Mouse (Mus musculus) midbrain, embryonic 11.5 days (tissue): ENCODE data around the gene Bri3bp. TPM values are rescaled to one million over a fixed set of nuclear protein-coding genes. Genes with fewer than 3 reads are reported as not detected.

Experiments
- ATAC-seq: fragments of 200-750 bp; cut with Nextera tagmentation; 2 replicates; pipeline ENCODE4 v1.8.0; 2017; ENCODE audit warnings: moderate TSS enrichment, moderate library complexity; ENCODE audit not compliant: low FRiP score
- DNase-seq: peaks from one replicate; pipeline ENCODE4 v3.0.0; 2015; ENCODE audit warnings: low spot score; ENCODE audit errors: missing footprints
- H3K27ac ChIP-seq: fragments of 300-500 bp; sonication (generic); 2 replicates; pipeline ENCODE4 v1.5.1; 2014; ENCODE audit warnings: low read depth, low read length
- H3K27me3 ChIP-seq: fragments of 300-500 bp; sonication (generic); 2 replicates; pipeline ENCODE4 v1.6.1; 2014; ENCODE audit warnings: mild to moderate bottlenecking, low read length, moderate library complexity, mixed read lengths; ENCODE audit not compliant: control insufficient read depth, insufficient read depth
- H3K36me3 ChIP-seq: fragments of 300-500 bp; sonication (generic); 2 replicates; pipeline ENCODE4 v1.6.1; 2014; ENCODE audit warnings: mild to moderate bottlenecking, low read length, moderate library complexity, mixed read lengths; ENCODE audit not compliant: control insufficient read depth, insufficient read depth
- H3K4me1 ChIP-seq: fragments of 300-500 bp; sonication (generic); 2 replicates; pipeline ENCODE4 v1.6.1; 2014; ENCODE audit warnings: low read length; ENCODE audit not compliant: control insufficient read depth, insufficient read depth
- H3K4me2 ChIP-seq: fragments of 300-500 bp; sonication (generic); 2 replicates; pipeline ENCODE4 v1.6.1; 2014; ENCODE audit warnings: mild to moderate bottlenecking, moderate library complexity
- H3K4me3 ChIP-seq: fragments of 300-500 bp; sonication (generic); 2 replicates; pipeline ENCODE4 v1.5.1; 2014; ENCODE audit warnings: low read depth, low read length
- H3K9ac ChIP-seq: fragments of 300-500 bp; sonication (generic); 2 replicates; pipeline ENCODE4 v1.6.1; 2014; ENCODE audit warnings: low read length
- H3K9me3 ChIP-seq: fragments of 300-500 bp; sonication (generic); 2 replicates; pipeline ENCODE4 v1.6.1; 2016; ENCODE audit warnings: low read length; ENCODE audit not compliant: control insufficient read depth
- WGBS: fragments of 180-500 bp; shearing (Covaris S2); extraction: QIAGEN DNeasy Blood & Tissue Kit; methylation state at CpG from one replicate; pipeline ENCODE4 v1.1.7; 2014; 5-methylcytosine and 5-hydroxymethylcytosine counted together
- polyA plus RNA-seq: library from polyadenylated mRNA; unstranded; fragments of >200 nt; fragmentation: Nextera tagmentation; extraction: Ambion mirVana; gene quantifications from 2 replicates; pipeline ENCODE4 v1.2.1, GENCODE M21; 2014

Gene Bri3bp
- polyA plus RNA-seq, 1 experiment from 2014 or later: 28.4 TPM

- H3K9me3 ChIP-seq: no peaks in the 10 kb centered on the region
- no peak for DNase-seq
- no peak overlapping the region for H3K4me2 ChIP-seq
- H3K36me3 ChIP-seq: peaks cover 5% of the 10 kb centered on the region; the same call in 1 of the 2 replicates
- 56% methylated on average over 17 of the region's 17 CpGs for WGBS
- no peak overlapping the region for H3K9ac ChIP-seq
- no peaks in the 10 kb centered on the region for H3K27me3 ChIP-seq
- H3K4me3 ChIP-seq: no peak overlapping the region
- no peaks in the 10 kb centered on the region for H3K4me1 ChIP-seq
- no peak overlapping the region for H3K27ac ChIP-seq
- no peak for ATAC-seq
Observed at GRCm38 (mm10) chr5:125492379-125493092, 51.2 kb downstream of the Bri3bp start.

- Histone ChIP-seq H3K9ac (no peak overlapping the region), H3K4me3 (no peak overlapping the region), H3K4me2 (no peak overlapping the region), H3K27ac (no peak overlapping the region), H3K4me1 (no peaks in the 10 kb centered on the region), H3K27me3 (no peaks in the 10 kb centered on the region), H3K9me3 (no peaks in the 10 kb centered on the region), H3K36me3 (peaks cover 5% of the 10 kb centered on the region; the same call in 1 of the 2 replicates)
- ATAC-seq: no peak
- 61% methylated on average over 5 of the region's 5 CpGs for WGBS
- DNase-seq: no peak
Observed at GRCm38 (mm10) chr5:125493093-125493423, 51.7 kb downstream of the Bri3bp start.

- DNase-seq (no peak), ATAC-seq (no peak)
- H3K36me3 ChIP-seq: peaks cover 3% of the 10 kb centered on the region; the same call in 1 of the 2 replicates
- WGBS: 92% methylated on average over 10 of the region's 10 CpGs
- no peaks in the 10 kb centered on the region for H3K9me3 ChIP-seq
- no peak overlapping the region for H3K4me3 ChIP-seq
- no peaks in the 10 kb centered on the region for H3K4me1 ChIP-seq
- no peak overlapping the region for H3K9ac ChIP-seq
- H3K4me2 ChIP-seq: no peak overlapping the region
- H3K27ac ChIP-seq: no peak overlapping the region
- H3K27me3 ChIP-seq: no peaks in the 10 kb centered on the region
Observed at GRCm38 (mm10) chr5:125495655-125496054, 54.3 kb downstream of the Bri3bp start.

GRCm38 (mm10) chr5:125497821-125498600, 56.6 kb downstream of the Bri3bp start:
- 65% methylated on average over 12 of the region's 12 CpGs for WGBS

GRCm38 (mm10) chr5:125501505-125501904, 60.1 kb downstream of the Bri3bp start:
- no peaks in the 10 kb centered on the region for H3K27me3 ChIP-seq
- DNase-seq: no peak
- WGBS: 93% methylated on average over 6 of the region's 6 CpGs
- H3K9me3 ChIP-seq: no peaks in the 10 kb centered on the region
- H3K36me3 ChIP-seq: peaks cover 5% of the 10 kb centered on the region; the same call in 1 of the 2 replicates
- H3K4me2 ChIP-seq: no peak overlapping the region
- no peak overlapping the region for H3K4me3 ChIP-seq
- H3K9ac ChIP-seq: no peak overlapping the region
- ATAC-seq: no peak
- no peak overlapping the region for H3K27ac ChIP-seq
- H3K4me1 ChIP-seq: no peaks in the 10 kb centered on the region

More at GRCm38 (mm10) chr5:125497821-125498600, 56.6 kb downstream of the Bri3bp start:
- no peak overlapping the region for H3K27ac ChIP-seq
- 0 out of 2 replicates have a peak, but pooled peaks cover 3% of the 10 kb centered on the region for H3K36me3 ChIP-seq
- H3K9me3 ChIP-seq: no peaks in the 10 kb centered on the region
- no peak overlapping the region for H3K4me3 ChIP-seq
- H3K4me2 ChIP-seq: no peak overlapping the region
- DNase-seq: peak; percentile 94
- peak; percentile 57; the same call in 1 of the 2 replicates for ATAC-seq
- H3K9ac ChIP-seq: no peak overlapping the region
- no peaks in the 10 kb centered on the region for H3K27me3 ChIP-seq
- H3K4me1 ChIP-seq: no peaks in the 10 kb centered on the region

- no peak overlapping the region for H3K9ac ChIP-seq
- peaks cover 5% of the 10 kb centered on the region; the same call in 1 of the 2 replicates for H3K36me3 ChIP-seq
- no peak overlapping the region for H3K4me3 ChIP-seq
- WGBS: 63% methylated on average over 3 of the region's 3 CpGs
- DNase-seq (no peak), ATAC-seq (no peak)
- H3K27ac ChIP-seq: no peak overlapping the region
- no peaks in the 10 kb centered on the region for H3K4me1 ChIP-seq
- no peaks in the 10 kb centered on the region for H3K9me3 ChIP-seq
- no peak overlapping the region for H3K4me2 ChIP-seq
- no peaks in the 10 kb centered on the region for H3K27me3 ChIP-seq
Observed at GRCm38 (mm10) chr5:125502186-125502585, 60.8 kb downstream of the Bri3bp start.

GRCm38 (mm10) chr5:125503628-125504027, 62.3 kb downstream of the Bri3bp start:
- Histone ChIP-seq H3K27ac (no peak overlapping the region), H3K36me3 (peaks cover 8% of the 10 kb centered on the region; the same call in 1 of the 2 replicates), H3K9me3 (no peaks in the 10 kb centered on the region), H3K4me1 (no peaks in the 10 kb centered on the region), H3K9ac (no peak overlapping the region), H3K4me3 (no peak overlapping the region), H3K4me2 (no peak overlapping the region), H3K27me3 (no peaks in the 10 kb centered on the region)
- DNase-seq (no peak), ATAC-seq (no peak)
- 95% methylated on average over 6 of the region's 6 CpGs for WGBS

GRCm38 (mm10) chr5:125504692-125505091, 63.3 kb downstream of the Bri3bp start:
- ATAC-seq: no peak
- Histone ChIP-seq H3K27ac (no peak overlapping the region), H3K36me3 (peaks cover 14% of the 10 kb centered on the region), H3K4me1 (no peaks in the 10 kb centered on the region), H3K4me3 (no peak overlapping the region), H3K9ac (no peak overlapping the region), H3K4me2 (no peak overlapping the region), H3K27me3 (no peaks in the 10 kb centered on the region), H3K9me3 (no peaks in the 10 kb centered on the region)
- 80% methylated on average over 11 of the region's 11 CpGs for WGBS
- no peak for DNase-seq

GRCm38 (mm10) chr5:125505968-125506367, 64.6 kb downstream of the Bri3bp start:
- no peaks in the 10 kb centered on the region for H3K9me3 ChIP-seq
- no peaks in the 10 kb centered on the region for H3K27me3 ChIP-seq
- peaks cover 20% of the 10 kb centered on the region for H3K36me3 ChIP-seq
- no peaks in the 10 kb centered on the region for H3K4me1 ChIP-seq
- no peak overlapping the region for H3K4me2 ChIP-seq
- DNase-seq (no peak), ATAC-seq (no peak)
- no peak overlapping the region for H3K4me3 ChIP-seq
- WGBS: 85% methylated on average over 15 of the region's 15 CpGs
- no peak overlapping the region for H3K9ac ChIP-seq
- no peak overlapping the region for H3K27ac ChIP-seq
